Mouse (Mus musculus) left cerebral cortex, adult 2 months (tissue): Measurements from ENCODE around the gene Stpg4. TPM values are rescaled to one million over a fixed set of nuclear protein-coding genes. Genes with fewer than 3 reads are reported as not detected.

Experiments used
- DNase-seq, 2 experiments: peaks; one replicate each; pipeline ENCODE4 v3.0.0; 2021 to 2022; ENCODE audit warnings: low spot score in 2 of 2, mixed read lengths in 1 of 2; ENCODE audit errors: extremely low spot score in 1 of 2
- H3K27ac ChIP-seq: fragments of 200-600 bp; 2 replicates; pipeline ENCODE4 v1.8.1; 2022
- H3K4me3 ChIP-seq: fragments of 200-600 bp; 2 replicates; pipeline ENCODE4 v1.8.1; 2022
- CTCF ChIP-seq: fragments of 200-600 bp; IDR thresholded peaks from 2 replicates; pipeline ENCODE4 v1.8.1; 2022; ENCODE audit warnings: antibody characterized with exemption, mild to moderate bottlenecking, moderate library complexity
- intact Hi-C: fragments of 180-260 bp; cut with DNase I; formaldehyde crosslinking; loops from one replicate; pipeline ENCODE4 v1.15.1; 2025
- total RNA-seq, 2 experiments: library from RNA; stranded (reverse); gene quantifications; 2 replicates each; pipeline ENCODE4 v1.2.3; 2021

The Stpg4 gene
- total RNA-seq, 2 experiments from 2014 or later: not detected

DNA sequence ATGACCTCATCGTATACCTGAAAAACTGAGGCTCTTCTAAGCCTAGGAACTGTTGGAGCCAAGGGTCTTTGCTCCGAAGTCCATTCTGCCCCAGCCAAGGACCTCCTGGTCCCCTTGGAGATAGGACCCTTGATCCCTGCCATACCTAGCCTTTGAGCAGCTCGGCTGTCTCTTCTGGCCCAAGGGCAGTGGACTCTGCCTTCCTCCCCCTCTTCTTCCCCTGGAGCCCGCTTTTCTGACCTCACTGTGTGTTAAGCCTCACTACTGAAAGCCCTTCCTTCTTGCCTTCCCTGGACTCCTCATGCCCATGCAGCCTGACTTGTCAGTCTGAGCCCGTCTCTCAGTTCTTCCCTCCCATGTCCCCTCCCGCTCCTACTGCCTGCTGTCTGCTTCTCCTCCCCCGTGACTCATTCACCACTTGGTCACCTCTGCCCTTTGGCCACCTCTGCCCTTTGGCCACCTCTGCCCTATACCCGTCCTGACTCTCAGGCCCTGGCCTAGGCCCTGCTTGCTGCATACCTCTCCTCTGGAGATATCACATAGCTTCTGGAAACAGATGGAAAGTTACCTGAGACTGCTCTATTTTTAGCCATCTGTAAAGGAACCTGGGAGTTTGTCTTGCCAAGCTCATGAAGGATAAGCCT is 84.4 kb downstream of the Stpg4 start:
- no peak for TF ChIP-seq CTCF
- H3K27ac ChIP-seq: no peak overlapping the region
- intact Hi-C loops: no loop called here
- H3K4me3 ChIP-seq: no peak overlapping the region
- no peak for DNase-seq

Other genes with a start within 250 kb of the Stpg4 start
- gene Mcfd2, start 161.8 kb downstream of the Stpg4 start, total RNA-seq: 10 to 100 TPM; 56.6 to 60.0 TPM
- gene Ttc7, start 144.9 kb downstream of the Stpg4 start, total RNA-seq: 10 to 100 TPM; 11.8 to 13.2 TPM
- gene Calm2, start 19.2 kb upstream of the Stpg4 start, total RNA-seq: 1,000 to 10,000 TPM; 2,083 to 2,187 TPM
- under 1 TPM in 1 of 2 experiments, not detected in 1; 0.20 TPM for gene Epcam, start 208.2 kb upstream of the Stpg4 start, total RNA-seq
- 10 to 100 TPM; 29.9 to 40.3 TPM for gene Msh2, start 244.6 kb upstream of the Stpg4 start, total RNA-seq